Mouse (Mus musculus): ENCODE data around the gene Tln1. TPM values are rescaled to one million over a fixed set of nuclear protein-coding genes. Genes with fewer than 3 reads are reported as not detected.
"Not testable (repeated sequence)": the region's sequence is repeated elsewhere in the genome, so short reads cannot be mapped to it uniquely, and the experiment has no call there.

Gene Tln1
- total RNA-seq, 2 experiments from 2014 or later: 53.6 to 60.4 TPM

- intact Hi-C loops (cut with DNase I): no loop called here
- DNase-seq (ENCODE audit: low spot score in 2 of 2): no peak
Measured at GRCm38 (mm10) chr4:43558028-43558630, 4.4 kb downstream of the Tln1 start.

DNA sequence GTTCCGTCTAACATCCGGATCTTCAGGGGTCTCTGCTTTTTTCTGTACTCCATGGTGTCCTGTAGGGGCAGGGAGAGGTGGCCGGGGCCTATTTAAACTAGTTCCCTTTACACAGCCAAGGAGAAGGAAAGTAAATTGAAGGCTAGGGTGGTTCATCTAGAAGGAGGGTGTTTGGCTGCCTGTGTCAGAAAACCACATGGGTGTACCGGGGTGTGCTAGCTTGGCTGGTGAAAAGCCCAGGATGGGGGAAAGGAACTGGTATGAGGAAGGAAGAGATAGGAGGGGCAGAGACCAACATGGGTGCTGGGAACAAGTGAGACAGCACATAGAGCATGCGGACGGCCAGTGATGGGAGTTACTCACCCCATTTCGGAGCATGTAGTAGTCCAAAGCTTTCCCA lies 6.6 kb downstream of the Tln1 start:
- DNase-seq (ENCODE audit: low spot score in 2 of 2): no peak
- intact Hi-C loops (cut with DNase I): no loop called here

DNA sequence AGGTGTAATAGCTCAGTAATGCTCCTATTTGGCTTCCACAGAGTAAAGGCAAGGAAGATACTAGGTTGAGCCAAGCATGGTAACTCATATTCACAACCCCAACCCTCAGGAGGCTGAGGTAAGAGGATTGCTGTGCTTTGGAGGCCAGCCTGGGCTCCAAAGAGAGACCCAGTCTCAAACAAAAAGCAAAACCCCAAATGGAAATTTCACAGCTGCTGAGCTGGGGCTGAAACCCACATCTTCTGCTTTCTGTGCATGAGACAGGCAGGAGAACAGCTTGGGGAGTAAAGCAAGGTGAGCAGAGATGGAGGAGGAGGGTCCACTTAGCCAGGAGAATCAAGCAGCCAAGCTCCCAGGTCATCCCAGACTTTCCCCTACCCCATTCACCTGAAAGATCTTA lies 8.6 kb downstream of the Tln1 start:
- intact Hi-C loops (cut with DNase I): no loop called here
- DNase-seq (ENCODE audit: low spot score in 2 of 2): no peak

GRCm38 (mm10) chr4:43552437-43552836 lies 10.1 kb downstream of the Tln1 start:
- DNase-seq (ENCODE audit: low spot score in 2 of 2): peak; percentile 45 to 53
- intact Hi-C loops (cut with DNase I): no loop called here

GRCm38 (mm10) chr4:43551854-43552253 lies 10.6 kb downstream of the Tln1 start:
- DNase-seq (ENCODE audit: low spot score in 2 of 2); intact Hi-C loops (cut with DNase I): not testable (repeated sequence)

DNA sequence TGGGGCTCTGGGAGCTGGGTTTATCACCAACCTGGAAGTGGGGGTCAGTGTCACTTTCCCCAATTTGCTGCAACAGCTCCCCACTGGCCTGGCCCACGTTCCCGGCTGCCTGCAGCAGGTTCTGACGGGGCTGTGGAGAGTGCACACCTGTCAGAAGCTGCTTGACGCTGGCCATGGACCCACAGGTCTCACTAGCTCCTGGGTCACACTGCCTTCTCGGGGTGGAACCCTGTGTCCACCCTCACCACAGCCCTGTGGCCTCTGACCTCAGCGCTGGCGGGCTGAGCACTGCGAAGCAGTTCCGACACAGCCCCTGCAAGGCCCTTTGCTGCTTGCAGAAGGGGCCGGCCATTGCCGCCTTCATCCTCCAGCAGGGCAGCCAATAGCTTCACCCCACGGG lies 13.4 kb downstream of the Tln1 start:
- no peak for DNase-seq (ENCODE audit: low spot score in 2 of 2)
- intact Hi-C loops (cut with DNase I): no loop called here

- DNase-seq (ENCODE audit: low spot score in 2 of 2): no peak
- intact Hi-C loops (cut with DNase I): no loop called here
Measured at GRCm38 (mm10) chr4:43547160-43547559, 15.3 kb downstream of the Tln1 start.

- intact Hi-C loops (cut with DNase I): no loop called here
- no peak for DNase-seq (ENCODE audit: low spot score in 2 of 2)
Measured at GRCm38 (mm10) chr4:43546375-43547047, 16.0 kb downstream of the Tln1 start.

GRCm38 (mm10) chr4:43542044-43542443 lies 20.4 kb downstream of the Tln1 start:
- DNase-seq (ENCODE audit: low spot score in 2 of 2): no peak
- intact Hi-C loops (cut with DNase I): no loop called here

DNA sequence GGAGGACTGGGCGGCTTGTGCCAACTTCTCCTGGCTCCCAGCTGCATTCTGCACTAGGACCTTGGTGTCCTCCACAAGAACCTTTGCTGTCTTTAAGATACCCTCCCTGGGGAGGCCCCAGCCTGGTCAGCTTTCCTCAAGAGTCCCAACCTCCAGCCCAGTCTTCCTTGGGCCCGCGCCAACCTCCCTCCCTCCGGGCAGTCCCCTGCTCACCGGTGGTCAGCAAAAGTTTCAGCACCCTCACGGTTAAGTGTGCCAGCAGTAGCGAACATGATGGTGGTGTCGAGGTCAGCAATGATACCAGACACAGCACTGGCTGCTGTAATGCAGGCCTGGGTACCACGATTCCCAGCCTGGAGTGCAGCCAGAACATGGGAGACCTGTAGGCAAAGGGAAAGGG lies 26.5 kb downstream of the Tln1 start:
- intact Hi-C loops (cut with DNase I): no loop called here
- no peak for DNase-seq (ENCODE audit: low spot score in 2 of 2)

DNA sequence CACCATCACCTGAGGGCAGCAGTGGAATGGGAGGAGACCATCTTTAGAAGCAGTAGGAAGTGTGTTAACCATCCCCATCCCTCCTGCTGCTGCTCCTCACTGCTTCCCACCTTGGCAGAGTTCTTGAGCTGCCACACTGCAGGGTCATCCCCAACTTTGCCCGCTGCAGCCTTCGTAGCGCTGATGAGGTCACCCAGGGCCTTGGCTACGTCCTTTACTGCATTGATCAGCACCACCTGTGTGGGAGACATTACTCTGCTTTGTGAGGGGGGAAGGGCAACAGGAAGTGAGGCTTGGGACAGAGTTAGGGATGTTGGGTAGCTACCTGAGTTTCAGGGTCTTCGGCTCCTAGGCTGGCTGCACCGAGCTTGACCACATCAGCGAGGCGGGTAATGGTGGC lies 26.9 kb downstream of the Tln1 start:
- intact Hi-C loops (cut with DNase I): no loop called here
- DNase-seq (ENCODE audit: low spot score in 2 of 2): no peak

DNA sequence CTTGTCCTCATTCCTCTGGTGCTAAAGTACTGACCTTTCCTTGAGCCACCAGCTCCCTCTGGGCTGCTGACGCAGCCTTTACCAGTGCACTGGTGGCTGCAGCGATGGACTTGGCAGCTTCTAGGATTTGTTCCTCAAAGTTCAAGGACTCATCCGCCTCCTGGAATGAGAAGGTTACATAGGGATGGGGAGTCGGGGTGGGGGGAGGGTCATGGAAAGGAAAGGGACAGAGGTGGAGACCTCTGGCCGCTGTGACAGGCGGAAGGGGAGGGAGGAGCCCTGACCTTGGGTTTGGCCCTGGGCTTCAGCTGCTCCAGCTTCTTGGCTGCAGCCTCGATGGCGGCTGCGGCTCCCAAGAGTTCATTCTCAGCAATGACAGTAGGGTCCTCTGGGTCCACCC lies 29.2 kb downstream of the Tln1 start:
- intact Hi-C loops (cut with DNase I): no loop called here
- DNase-seq (ENCODE audit: low spot score in 2 of 2): no peak

- intact Hi-C loops (cut with DNase I): no loop called here
- peak; percentile 84 to 88 for DNase-seq (ENCODE audit: low spot score in 2 of 2)
Measured at GRCm38 (mm10) chr4:43530581-43530980, 31.9 kb downstream of the Tln1 start.

DNA sequence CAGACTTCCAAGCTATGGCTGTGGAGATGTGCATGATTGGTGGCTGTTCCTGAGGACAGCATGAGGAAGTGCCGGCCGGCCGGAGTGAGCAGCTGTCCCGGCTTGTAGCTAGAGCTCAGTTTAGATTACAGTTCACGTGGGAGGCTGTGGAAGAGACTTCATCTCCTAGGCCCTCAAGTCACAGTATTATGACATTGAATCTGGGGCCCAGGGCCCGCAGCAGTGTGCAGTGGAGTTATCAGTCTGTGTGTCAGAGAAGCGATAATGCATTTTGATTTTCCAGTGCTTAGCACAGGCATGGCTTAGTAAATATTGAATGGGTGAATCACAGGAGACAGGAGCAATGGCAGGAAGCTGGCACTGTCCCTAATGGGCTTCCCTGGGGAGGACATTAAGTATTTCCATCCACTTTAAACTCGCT lies 32.4 kb downstream of the Tln1 start:
- DNase-seq (ENCODE audit: low spot score in 2 of 2): peak in 1 of 2 experiments; percentile 22
- intact Hi-C loops (cut with DNase I): no loop called here

DNA sequence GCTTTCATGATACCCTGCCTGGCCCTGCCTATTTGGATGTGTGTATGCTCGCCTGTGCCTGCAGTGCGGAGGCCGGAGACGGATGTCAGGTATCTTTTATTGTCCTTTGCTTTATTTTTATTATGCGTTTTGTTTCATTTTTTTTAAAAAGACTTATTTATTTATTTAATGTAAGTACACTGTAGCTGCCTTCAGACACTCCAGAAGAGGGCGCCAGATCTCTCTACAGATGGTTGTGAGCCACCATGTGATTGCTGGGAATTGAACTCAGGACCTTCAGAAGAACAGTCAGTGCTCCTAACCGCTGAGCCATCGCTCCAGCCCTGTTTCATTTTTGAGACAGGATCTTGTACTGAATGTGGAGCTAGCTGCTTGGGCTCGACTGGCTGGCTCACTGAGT lies 34.0 kb downstream of the Tln1 start:
- no peak for DNase-seq (ENCODE audit: low spot score in 2 of 2)
- intact Hi-C loops (cut with DNase I): no loop called here

- DNase-seq (ENCODE audit: low spot score in 2 of 2): peak in 1 of 2 experiments; percentile 39
- intact Hi-C loops (cut with DNase I): no loop called here
Measured at GRCm38 (mm10) chr4:43527880-43528279, 34.6 kb downstream of the Tln1 start.

GRCm38 (mm10) chr4:43519956-43520355 lies 42.5 kb downstream of the Tln1 start:
- intact Hi-C loops (cut with DNase I): no loop called here
- DNase-seq (ENCODE audit: low spot score in 2 of 2): peak; percentile 87 to 92

DNA sequence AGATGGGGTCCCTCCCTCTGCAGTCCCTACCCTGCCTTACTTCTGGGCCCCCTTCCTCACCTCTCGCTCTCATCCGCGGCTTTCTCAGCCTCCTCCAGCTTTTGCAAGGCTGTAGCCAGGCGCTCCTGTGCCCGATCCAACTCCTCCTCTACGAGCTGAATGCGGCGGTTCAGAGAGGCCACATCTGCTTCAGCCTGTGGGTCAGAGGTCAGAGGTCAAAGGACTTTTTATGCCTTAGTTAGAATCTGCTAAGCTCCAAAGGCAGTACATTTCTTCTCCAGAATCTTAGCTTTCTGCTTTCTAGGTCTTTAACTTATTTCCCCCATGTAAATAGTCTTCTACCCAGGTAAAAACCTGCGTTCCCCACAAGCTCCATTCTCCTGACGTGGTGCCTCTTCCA lies 42.9 kb downstream of the Tln1 start:
- DNase-seq (ENCODE audit: low spot score in 2 of 2): no peak
- intact Hi-C loops (cut with DNase I): no loop called here

DNA sequence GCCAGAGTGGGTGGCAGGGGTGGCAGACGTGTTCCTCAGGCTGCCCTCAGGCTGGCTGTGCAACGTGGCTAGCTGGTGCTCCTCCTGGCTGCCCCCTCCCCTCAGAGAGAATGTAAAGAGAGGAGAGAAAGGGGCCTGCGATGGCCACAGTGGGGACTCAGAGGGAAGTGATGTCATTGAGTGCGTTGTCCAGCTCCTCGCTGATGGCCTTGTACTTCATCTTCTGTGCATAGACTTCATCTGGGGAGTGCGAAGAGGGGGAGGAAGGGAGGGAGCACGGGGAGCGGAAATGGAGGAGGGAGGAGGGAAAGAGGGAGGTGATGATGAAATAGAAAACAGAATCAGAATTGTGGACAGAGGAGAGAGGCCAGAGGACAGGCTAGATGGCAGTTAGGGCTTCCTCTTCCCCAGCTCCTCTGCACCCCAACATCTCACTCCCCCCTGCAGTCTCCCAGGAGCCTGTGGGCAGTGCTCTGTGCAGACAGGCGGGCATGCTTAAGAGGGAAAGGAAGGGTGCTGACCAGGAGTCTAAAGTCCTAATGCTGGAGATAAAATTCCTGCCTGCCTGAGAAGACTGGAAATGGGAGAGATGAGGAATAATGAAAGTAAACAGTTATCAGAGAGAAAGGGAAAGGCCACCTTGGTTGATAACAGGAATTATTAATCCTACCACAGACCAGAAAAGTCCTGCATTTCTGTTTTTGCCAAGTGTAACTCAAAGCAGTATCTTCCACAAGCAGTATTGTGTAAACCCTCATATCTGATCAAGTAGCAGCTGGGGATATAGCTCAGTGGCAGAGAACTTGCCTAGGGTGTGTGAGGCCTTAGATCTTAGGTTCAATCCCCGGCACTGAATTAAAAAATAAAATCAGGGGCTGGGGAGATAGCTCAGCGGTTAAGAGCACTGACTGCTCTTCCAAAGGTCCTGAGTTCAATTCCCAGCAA lies 46.5 kb downstream of the Tln1 start:
- intact Hi-C loops (cut with DNase I): no loop called here

DNA sequence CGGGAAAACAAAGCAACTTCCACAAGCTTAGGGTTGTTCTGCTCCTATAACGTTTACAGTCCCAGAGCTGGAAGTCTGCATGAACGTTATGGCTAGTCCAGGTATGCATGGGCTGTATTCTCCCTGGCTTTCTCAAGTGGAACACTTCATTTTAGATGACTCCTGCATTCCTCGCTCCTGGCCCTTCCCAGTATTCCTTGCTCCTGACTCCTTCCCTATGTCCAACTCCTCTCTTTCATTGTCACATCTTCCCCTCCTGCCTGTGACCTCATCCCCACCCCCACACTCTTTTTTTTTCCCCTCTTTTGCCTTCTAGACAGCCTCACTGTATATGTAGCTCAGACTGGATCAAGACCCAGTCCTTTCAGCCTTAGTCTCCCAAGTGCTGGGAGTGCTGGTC lies 48.7 kb downstream of the Tln1 start:
- intact Hi-C loops (cut with DNase I): no loop called here
- DNase-seq (ENCODE audit: low spot score in 2 of 2): no peak

More for the DNA sequence above, 46.5 kb downstream of the Tln1 start:
- no peak for DNase-seq (ENCODE audit: low spot score in 2 of 2)

Data from left cerebral cortex, postnatal 14 days (tissue).